In genomic region chr10:120595145-120595544, GRCm38 (mm10) we compare ENCODE assay signal across 18 mouse cellular contexts.
DNase-seq lines count a peak whose midpoint lies in the region; TF ChIP-seq lines count a peak whose summit lies in the region.
"Had no signal": no experiment of that assay in that cellular context is flagged by ENCODE, and none has a peak within 500 bp of the region (broad histone marks: within the 10 kb centered on the region; RNA-seq: fewer than 3 reads in every experiment).

No protein-coding gene starts in this region.

- TF ChIP-seq EP300 in heart, adult 2 months (IDR thresholded peaks at IDR 0.05; ENCODE audit: insufficient read depth, low read depth, low read length): no peak
- peak; percentile 67 to 77 for TF ChIP-seq EP300 in MEL (IDR thresholded peaks at IDR 0.05; ENCODE audit: low read depth in 1 of 2, low read length in 2 of 2)

- H3K9me3 ChIP-seq in MEL (replicated peaks; ENCODE audit: insufficient read depth, low read length): no peaks in the 10 kb centered on the region

- no peaks in the 10 kb centered on the region for H3K27me3 ChIP-seq in heart, adult 2 months (ENCODE audit: control insufficient read depth, insufficient read depth, low read length)
- H3K27me3 ChIP-seq in MEL (ENCODE audit: control insufficient read depth in 1 of 2, insufficient read depth in 2 of 2, low read length in 2 of 2): no peaks in the 10 kb centered on the region
- H3K27me3 ChIP-seq: CH12.LX, Patski had no signal

- no peaks in the 10 kb centered on the region for H3K4me1 ChIP-seq in heart, adult 2 months (ENCODE audit: control insufficient read depth, insufficient read depth, low read length)
- H3K4me1 ChIP-seq in MEL (ENCODE audit: control insufficient read depth in 1 of 2, insufficient read depth in 2 of 2, low read length in 2 of 2): no peaks in the 10 kb centered on the region

- no peaks in the 10 kb centered on the region for H3K36me3 ChIP-seq in heart, adult 2 months (ENCODE audit: control insufficient read depth, insufficient read depth, low read length)
- H3K36me3 ChIP-seq in MEL (ENCODE audit: control insufficient read depth in 1 of 2, insufficient read depth in 2 of 2, low read length in 2 of 2): no peaks in the 10 kb centered on the region
- H3K36me3 ChIP-seq: G1E had no signal

- TF ChIP-seq CTCF in heart, adult 2 months (IDR thresholded peaks at IDR 0.05): no peak
- no peak for TF ChIP-seq CTCF in MEL (IDR thresholded peaks at IDR 0.05 in 2 of 3, conservative IDR thresholded peaks at IDR 0.05 in 1 of 3; ENCODE audit: control insufficient read depth in 1 of 3, insufficient read depth in 1 of 3, low read depth in 2 of 3, low read length in 3 of 3, poor library complexity in 1 of 3, severe bottlenecking in 1 of 3)

- H3K79me2 ChIP-seq in heart, adult 2 months (replicated peaks; ENCODE audit: control insufficient read depth, insufficient read depth, low read length): no peaks in the 10 kb centered on the region
- H3K79me2 ChIP-seq in MEL (ENCODE audit: control insufficient read depth, insufficient read depth, low read length, poor library complexity): no peaks in the 10 kb centered on the region

- DNase-seq in heart, adult 11 months: peak; percentile 70
- no peak for DNase-seq in heart, adult 2 months
- DNase-seq in MEL (ENCODE audit: low read depth, low spot score): no peak
- DNase-seq in kidney, adult 18-20 months: no peak
- DNase-seq: adrenal gland, adult 2 months; adrenal gland, adult 8-10 months; adrenal gland, postnatal 10 days; adrenal gland, postnatal 14 days; adrenal gland, postnatal 25 days; adrenal gland, postnatal 36 days; B cell, adult 2 months; cerebellum, adult 11 months; cerebellum, adult 11-12 months; cerebellum, adult 18-20 months; cerebellum, adult 2 months had no signal

- intact Hi-C loops in heart, adult 2 months (cut with DNase I): no loop called here

- 72% methylated on average over 3 of the region's 3 CpGs for WGBS in heart, adult 2 months

- H3K27ac ChIP-seq in heart, adult 2 months: no peak overlapping the region
- H3K27ac ChIP-seq in MEL (ENCODE audit: control insufficient read depth, low read depth, low read length): no peak overlapping the region

- no peak overlapping the region for H3K9ac ChIP-seq in heart, adult 2 months (ENCODE audit: low read depth, low read length)
- H3K9ac ChIP-seq in MEL (ENCODE audit: control insufficient read depth, low read depth, low read length, poor library complexity, severe bottlenecking): no peak overlapping the region

- no peak overlapping the region for H3K4me3 ChIP-seq in heart, adult 2 months
- no peak overlapping the region for H3K4me3 ChIP-seq in MEL (ENCODE audit: control insufficient read depth in 1 of 2, insufficient read depth in 1 of 2, low read depth in 2 of 2, low read length in 2 of 2)

- no peak for TF ChIP-seq POLR2A in heart, adult 2 months (IDR thresholded peaks at IDR 0.05; ENCODE audit: insufficient read depth, low read depth, low read length)
- TF ChIP-seq POLR2A in MEL (IDR thresholded peaks at IDR 0.05; ENCODE audit: control insufficient read depth in 1 of 2, insufficient read depth in 1 of 2, low read depth in 1 of 2, low read length in 2 of 2, poor library complexity in 1 of 2): no peak

- TF ChIP-seq RAD21 in MEL (IDR thresholded peaks at IDR 0.05; ENCODE audit: low read depth, low read length): no peak

TF ChIP-seq in MEL, 35 proteins besides CTCF, POLR2A, EP300 and RAD21:
- TF ChIP-seq HCFC1 (IDR thresholded peaks at IDR 0.05; ENCODE audit: low read depth, low read length) (no peak), USF2 (IDR thresholded peaks at IDR 0.05; ENCODE audit: borderline replicate concordance in 1 of 2, insufficient read depth in 1 of 2, low read depth in 1 of 2, low read length in 2 of 2) (no peak), ZKSCAN1 (IDR thresholded peaks at IDR 0.05; ENCODE audit: low read depth, low read length) (no peak), NELFE (IDR thresholded peaks at IDR 0.05; ENCODE audit: low read depth, low read length) (no peak), TCF12 (IDR thresholded peaks at IDR 0.05; ENCODE audit: low read depth, low read length) (peak; percentile 79), GATA1 (IDR thresholded peaks at IDR 0.05; ENCODE audit: low read depth, low read length) (peak; percentile 86), ETS1 (IDR thresholded peaks at IDR 0.05; ENCODE audit: low read depth, low read length) (peak; percentile 57; the same call in 1 of the 2 replicates), CHD1 (IDR thresholded peaks at IDR 0.05; ENCODE audit: low read depth, low read length) (no peak)
